Mouse (Mus musculus) natural killer cell, adult 2 months (primary cell): Measurements from ENCODE around the gene 2010003K11Rik.
"Not testable (repeated sequence)": the region's sequence is repeated elsewhere in the genome, so short reads cannot be mapped to it uniquely, and the experiment has no call there.

Source experiments
- DNase-seq, 2 experiments: peaks; one replicate each; pipeline ENCODE4 v3.0.0; 2022; ENCODE audit warnings: low spot score in 2 of 2

The 2010003K11Rik gene

DNA sequence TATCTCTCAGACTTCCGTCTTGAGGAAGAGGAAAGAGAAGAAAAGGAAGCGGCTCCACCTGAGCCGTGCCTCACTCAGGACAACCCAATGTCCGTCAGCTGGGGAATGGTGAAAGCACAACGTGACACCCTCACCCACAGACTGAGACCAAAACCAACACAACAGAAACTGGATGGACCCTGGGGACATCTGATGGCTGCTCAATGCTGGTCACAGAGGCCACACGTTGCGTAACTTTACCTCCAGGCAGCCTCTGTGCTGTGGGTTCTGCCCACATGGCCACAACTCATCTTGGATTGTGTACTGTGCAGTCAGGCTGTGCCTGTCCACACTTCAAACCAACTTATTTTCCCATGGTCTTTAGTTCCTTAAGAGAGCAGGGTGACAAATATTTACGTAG lies 36.4 kb downstream of the 2010003K11Rik start:
- DNase-seq: no peak

GRCm38 (mm10) chr19:4456227-4456626 lies 42.2 kb downstream of the 2010003K11Rik start:
- DNase-seq: peak; percentile 50 to 66

GRCm38 (mm10) chr19:4455071-4455800 lies 43.1 kb downstream of the 2010003K11Rik start:
- DNase-seq: no peak

DNA sequence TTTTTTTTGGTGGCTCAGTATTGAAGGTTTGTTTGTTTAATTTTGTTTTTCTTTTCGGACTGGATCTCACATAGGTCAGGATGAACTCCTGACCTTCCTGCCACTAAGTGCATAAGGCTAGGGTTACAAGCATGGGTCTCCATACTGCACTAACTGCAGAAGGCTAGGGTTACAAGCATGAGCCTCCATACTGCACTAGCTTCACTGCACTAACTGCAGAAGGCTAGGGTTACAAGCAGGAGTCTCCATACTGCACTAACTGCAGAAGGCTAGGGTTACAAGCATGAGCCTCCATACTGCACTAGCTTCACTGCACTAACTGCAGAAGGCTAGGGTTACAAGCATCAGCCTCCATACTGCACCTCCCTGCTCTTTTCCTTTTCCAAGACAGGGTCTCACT lies 44.3 kb downstream of the 2010003K11Rik start:
- not testable (repeated sequence) for DNase-seq

DNA sequence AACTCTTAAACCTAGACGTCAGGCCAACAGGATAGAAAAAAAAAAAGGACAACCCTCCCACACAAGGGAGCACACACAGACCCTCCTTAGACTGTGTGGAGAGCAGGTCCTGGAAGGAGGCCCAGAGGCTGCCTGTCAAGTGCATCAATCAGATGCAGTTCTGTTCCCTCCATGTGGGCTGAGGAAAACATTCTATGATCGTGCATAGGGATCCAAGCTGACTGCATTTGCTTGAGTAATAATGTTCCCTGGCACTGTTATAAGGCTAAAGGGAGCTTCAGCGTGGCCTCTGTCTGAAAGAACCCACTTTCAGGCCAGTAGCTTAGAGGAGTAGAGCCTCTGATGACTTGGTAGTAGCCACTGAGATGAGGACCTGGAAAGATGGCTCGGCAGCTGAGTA lies 45.9 kb downstream of the 2010003K11Rik start:
- no peak for DNase-seq

GRCm38 (mm10) chr19:4451965-4452364 lies 46.4 kb downstream of the 2010003K11Rik start:
- DNase-seq: no peak

GRCm38 (mm10) chr19:4451098-4451497 lies 47.3 kb downstream of the 2010003K11Rik start:
- no peak for DNase-seq

DNA sequence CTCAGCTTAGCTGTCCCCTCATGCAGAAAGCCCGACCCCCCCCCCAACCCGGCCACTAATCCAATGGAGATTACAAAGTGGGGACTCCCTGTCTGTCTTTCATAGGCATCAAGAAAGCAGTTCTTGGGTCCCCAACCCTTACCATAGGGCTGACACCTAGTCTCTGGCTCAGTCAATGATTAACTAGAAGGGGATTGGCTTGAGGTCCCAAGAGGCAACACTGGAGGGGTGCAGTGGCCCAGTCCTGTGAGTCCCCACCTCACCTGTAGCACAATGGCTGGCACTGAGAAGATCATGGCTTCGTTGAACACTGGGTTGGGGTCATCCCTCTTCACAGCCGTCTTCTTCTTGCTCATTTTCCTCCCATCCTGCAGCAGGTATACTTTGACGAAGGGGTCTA lies 47.7 kb downstream of the 2010003K11Rik start:
- no peak for DNase-seq

DNA sequence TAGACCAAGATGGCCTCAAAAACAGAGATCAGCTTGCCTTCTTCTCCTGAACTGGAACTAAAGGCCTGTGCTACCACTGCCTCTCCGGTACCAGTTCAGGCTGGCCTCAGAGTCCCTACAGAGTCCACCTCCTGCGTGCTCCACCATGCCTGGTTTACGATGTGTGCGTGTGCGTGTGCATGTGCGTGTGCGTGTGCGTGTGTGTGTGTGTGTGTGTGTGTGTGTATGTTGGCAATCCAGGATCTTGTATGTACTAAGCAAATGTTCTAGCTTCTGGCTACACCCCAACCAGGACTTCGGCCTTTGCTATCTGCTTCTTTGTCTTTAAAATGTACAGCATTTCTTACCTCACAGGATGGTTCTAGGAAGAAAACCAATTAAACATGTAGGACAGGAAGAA lies 49.2 kb downstream of the 2010003K11Rik start:
- no peak for DNase-seq

DNA sequence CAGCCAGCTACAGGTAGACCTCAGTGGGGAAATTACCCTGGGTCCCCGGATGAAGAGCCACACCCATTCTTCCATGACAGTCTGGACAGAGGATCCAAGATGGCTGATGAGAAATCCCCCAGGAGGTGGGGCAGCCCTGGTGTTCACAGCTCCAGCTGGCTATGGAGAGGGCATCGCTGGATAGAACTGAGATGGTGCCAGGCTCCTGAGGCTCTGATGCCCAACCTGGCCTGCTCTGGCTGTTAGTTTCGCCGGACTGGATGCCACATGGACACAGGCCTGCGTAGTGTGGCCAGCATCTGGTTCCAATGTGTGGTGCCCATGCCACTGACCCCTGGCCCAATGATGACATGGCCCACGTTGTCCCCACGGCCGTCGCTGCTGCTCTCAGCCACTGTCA lies 50.9 kb downstream of the 2010003K11Rik start:
- no peak for DNase-seq
